Mouse (Mus musculus): ENCODE data around the gene Immp2l.
"Not testable (repeated sequence)": the region's sequence is repeated elsewhere in the genome, so short reads cannot be mapped to it uniquely, and the experiment has no call there.

Gene Immp2l

DNA sequence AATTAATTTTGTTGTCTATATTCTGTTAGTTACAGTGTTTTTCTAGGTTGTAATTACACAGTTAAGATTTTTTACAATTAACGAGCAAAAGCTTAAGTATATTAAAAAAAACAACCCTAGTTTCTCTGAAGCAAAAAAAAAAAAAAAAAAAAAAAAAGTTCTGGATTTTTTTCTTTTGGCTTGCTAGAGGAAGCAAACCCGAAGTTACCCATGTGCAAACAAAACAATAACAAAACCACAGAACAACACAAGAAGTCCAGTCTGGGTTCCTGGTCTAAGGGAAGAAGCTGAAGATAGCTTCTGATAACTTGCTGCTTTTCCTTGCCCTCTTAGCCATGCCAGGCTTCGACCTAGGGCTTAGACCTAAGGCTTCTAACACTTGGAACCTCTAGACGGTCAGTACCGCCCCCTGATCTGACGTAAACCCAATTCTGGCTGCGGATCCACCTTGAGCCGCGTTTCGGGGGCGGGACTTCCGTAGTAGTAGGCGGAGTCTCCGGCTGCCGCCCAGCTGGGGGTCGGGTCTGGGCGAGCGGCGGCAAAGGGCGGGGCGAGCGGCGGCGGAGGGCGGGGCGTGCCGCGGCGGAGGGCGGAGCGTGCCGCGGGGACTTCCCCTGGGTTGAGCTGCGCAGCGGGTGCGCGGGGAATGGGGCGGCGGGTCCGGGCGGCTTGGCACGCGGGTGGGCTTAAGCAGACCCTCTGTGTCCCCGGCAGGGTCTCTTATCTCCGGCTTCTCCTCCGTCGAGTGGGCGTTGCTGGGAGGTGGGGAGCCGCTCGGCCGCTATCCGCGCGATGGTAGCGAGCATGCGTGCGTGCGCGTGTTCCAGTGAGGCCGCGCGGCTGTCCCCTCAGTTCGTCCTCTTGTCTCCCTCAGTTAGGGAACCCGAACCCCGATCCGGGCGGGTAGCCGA is at the start of gene Immp2l:
Immp2l (plus strand) TSS at position 580 of the 911 bp plus-strand sequence.
- peak; percentile 85 for DNase-seq (ENCODE audit: low read depth, low spot score)

DNA sequence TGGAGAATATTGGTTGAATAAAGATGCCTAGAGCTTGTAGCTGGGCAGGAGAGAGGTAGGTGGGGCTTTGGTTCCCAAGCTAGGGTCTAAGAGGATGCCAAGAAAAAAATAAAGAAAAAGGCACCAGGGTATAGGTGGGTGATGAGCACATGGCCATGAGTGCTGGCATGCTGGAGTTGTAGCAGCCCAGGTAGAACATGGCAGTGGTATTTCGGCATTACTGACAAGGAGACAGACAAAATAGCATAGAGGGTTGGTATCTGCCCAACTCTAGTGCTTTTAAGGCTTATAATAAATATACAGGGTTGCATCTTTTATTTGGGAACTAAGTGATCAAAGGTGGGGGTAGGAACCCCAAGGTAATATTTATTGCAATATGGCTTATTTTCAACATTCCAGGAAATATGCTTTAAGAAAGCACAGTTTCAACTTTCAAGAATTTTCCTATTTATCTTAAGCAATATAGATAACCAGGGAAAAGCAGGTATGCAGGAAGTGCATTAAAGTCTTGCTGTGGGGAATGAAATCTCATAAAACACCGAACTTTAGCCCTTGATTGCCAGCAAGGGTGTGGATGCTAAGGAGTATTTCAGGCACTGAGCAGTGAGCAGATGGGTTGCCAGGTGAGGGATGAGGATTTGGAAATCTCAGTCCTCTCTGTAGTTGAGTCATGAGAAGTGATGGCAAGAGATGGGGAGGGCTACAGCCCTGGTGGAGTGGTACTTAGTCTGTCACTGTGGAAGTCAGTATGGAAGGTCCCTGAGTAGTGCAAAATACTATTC is 45.0 kb upstream of the Immp2l start:
- no peak for DNase-seq (ENCODE audit: low read depth, low spot score)

DNA sequence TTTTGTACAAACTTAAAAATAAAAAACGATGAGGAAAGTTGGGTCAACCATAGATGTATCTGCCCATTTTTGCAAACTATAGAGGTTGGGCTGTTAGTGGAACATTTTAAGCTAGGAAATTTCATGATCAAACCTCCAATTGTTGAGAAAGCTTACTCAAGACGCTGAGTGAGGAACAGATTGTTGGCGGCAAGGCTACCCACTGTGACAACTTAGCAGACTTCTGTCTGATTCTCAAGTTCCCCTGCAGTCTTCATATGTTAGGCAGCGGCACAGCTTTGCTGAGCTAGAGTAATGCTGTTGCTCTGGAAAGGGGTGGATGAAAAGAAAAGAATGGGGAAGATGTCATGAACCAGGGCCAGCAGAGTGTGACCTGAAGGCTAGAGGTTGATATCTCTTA is 44.2 kb upstream of the Immp2l start:
- DNase-seq (ENCODE audit: low read depth, low spot score) = no peak

DNA sequence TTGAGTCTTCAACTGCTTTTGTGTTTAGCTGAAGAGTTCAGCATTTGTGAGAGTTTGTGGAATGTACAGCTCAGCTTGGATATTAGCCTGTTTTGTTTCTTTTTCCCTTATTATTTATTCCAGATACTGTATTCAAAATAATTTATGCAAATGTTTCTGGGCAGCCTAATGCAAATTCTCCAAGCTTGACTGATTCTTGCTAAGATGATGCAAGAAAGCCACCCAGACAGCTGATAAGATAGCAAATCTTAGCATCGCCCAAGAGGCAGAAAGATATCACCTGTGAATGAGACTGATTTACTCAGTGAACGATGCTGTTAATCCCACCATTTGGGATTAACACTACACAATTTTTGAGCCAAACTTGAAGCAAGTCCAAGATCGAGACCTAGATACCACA is 43.7 kb upstream of the Immp2l start:
- DNase-seq (ENCODE audit: low read depth, low spot score) = no peak

DNA sequence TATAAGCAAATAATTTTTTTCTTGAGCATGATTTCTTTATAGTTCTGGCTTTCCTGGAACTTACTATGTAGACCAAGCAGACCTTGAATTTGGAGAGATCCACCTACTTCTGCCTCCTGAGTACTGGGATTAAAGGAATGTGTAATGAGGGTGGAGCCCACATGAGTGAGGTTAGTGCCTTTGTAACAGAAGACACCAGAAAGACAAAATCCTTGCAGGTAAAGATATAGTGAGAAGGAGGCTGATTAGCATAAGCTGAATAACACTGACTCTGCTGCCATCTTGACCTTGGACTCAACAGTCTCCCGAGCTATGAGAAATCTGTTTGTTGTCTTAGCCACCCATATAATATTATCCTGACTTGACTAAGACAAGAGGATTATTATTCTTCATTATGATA is 40.9 kb upstream of the Immp2l start:
- no peak for DNase-seq (ENCODE audit: low read depth, low spot score)

DNA sequence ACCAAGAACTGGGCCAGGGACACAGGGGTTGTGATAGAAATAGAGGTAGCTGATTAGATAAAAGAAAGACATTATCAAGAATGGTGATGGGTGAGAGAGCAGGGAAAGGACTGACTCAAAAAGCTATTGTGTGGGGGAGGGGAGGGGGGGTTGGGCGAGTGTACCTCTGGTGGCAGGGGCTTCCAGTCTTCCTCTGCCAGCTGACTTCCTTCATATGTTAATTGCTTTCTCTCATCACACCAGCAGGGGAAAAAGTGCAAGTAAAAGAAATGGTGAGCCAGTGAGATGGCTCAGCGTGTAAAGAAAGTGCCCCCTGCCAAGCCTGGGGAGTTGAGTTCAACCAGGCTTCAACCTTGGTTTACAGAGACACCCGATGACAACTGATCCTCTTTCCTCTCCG is 39.2 kb upstream of the Immp2l start:
- DNase-seq (ENCODE audit: low read depth, low spot score) = no peak

DNA sequence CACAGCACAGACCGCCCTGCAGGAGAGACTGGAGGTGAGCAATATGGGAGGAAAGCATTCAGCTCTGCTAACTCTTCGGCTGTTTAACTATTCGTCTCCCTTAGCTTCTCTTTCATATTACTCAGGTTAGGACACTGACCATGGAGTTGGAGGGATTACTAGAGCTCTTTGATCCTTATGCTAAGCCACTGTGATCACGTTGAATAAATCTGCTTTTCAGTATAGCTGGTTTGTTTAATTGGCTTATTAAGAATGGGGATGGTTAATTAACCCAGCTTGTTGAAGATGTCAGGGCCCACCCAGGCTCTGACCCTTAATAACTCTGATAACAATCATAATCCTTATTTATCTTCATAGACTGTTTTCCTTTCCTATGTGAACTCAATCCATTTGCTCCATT is 38.1 kb upstream of the Immp2l start:
- DNase-seq (ENCODE audit: low read depth, low spot score) = no peak

DNA sequence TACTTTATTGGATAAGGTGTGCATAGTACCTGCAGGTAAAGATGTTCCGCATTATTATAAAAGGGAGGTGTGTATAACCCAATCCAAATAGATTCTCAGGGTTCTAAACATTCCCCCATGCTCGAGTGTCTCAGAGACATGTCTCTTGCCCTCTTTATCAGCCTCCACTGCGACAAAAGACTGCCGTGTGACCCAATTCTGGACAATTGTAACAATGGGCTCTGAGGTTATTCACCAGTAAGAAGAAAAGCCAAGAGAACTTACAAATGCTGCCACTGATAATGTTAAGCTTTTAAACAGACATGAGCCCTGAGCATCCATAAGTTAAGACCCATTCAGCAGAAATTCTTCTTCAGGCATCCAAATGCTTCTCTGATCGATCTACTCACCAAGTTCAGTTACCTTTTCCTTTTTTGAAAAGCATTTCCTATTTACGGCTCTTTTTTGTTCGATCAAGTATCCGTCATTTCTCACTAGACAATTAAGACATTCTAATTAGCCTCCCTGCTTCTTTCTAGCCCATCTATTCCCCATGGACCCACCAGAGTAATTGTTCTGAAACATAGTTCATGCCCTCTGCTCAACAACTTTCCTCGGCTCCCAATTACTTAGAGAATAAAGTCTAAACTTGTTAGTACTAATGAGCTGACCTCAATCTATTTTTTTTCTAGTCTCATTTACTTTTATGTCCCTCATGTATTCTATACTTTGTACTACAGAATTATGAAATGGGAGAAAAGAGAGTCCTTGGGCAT is 35.4 kb upstream of the Immp2l start:
- no peak for DNase-seq (ENCODE audit: low read depth, low spot score)

DNA sequence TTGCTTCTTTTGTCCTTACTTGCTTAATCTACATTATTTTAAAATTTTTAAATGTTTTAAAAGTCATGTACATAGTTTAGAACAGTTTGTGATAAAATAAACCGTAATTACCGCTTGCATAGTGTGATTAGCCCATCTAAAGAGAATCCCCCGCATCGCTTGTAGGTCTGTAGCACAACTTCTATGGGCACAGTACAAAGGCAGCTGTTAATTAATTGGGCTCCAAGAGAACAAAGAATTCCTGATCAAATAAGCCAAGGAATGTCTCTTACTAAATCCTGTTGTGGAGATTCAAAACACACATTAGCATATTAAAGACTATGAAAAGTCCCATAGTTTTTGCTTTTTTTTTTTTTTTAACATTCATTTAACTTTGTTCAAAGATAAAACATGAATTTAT is 32.2 kb upstream of the Immp2l start:
- DNase-seq (ENCODE audit: low read depth, low spot score) = no peak

DNA sequence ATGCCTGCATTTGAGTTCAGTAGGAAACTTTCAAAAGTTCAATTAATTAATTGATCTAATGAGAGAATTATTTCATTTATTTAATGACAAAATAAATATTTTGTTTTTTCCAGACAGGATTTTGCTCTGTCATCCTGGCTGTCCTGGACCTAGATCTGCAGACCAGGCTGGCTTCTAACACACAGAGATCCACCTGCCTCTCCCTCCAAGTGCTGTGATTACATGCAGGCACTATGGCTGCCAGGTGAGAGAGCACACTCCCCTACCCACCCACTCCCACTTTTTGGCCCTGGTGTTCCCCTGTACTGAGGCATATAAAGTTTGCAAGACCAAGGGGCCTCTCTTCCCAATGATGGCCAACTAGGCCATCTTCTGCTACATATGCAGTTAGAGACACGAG is 31.7 kb upstream of the Immp2l start:
- DNase-seq (ENCODE audit: low read depth, low spot score) = not testable (repeated sequence)

DNA sequence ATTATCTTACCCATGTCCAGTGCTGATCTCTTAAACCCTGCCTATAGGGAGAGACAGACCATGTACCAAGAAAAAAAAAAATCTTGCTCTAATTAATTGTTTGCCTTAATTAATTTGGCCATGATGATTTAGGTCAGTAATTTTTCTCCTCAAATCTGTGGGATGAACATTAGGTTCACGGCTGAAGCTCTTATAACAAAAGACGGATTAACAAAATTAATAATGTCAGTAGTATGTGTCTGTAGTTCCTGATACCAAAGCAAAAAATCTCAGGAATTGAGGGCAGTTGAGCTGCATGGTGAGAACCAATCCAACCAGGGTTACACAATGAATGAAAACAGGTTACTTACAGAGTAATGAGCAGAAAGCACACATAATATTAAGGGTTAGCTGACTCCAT is 29.0 kb upstream of the Immp2l start:
- no peak for DNase-seq (ENCODE audit: low read depth, low spot score)

DNA sequence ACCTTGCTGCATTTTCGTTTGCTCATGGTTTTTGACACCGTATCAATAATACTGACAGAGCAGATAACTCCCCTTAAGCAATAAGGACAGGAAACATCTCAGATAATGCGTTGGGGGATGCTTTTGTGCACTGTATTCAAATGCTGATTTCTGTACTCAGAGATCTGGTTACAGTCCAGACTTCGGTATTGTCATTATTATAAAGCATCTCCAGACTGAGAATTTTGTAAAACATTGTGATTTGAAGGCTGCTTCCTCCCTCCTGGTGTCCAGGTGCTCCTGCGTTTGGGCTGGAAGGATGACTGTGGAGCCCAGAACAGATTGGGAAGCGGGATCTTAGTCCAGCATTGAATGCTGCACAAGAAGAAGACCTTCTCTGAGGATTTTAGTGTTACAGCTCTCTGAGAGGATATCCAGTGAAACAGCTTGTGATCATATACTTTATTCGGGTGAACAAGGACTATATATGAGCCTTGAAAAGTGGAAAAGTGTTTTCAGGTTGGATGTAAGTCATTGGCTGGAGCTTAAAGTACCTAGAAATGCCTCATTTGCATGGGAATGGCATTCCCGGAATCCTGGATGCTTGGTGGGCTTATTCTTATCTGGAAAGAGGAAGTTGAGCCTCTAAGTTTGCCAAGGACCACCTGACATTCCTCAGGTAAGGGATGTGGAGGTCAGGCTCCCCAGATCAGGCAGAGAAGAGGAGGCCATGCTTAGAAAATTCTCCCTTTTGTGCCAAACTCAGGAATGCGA is 28.1 kb upstream of the Immp2l start:
- DNase-seq (ENCODE audit: low read depth, low spot score) = no peak

DNA sequence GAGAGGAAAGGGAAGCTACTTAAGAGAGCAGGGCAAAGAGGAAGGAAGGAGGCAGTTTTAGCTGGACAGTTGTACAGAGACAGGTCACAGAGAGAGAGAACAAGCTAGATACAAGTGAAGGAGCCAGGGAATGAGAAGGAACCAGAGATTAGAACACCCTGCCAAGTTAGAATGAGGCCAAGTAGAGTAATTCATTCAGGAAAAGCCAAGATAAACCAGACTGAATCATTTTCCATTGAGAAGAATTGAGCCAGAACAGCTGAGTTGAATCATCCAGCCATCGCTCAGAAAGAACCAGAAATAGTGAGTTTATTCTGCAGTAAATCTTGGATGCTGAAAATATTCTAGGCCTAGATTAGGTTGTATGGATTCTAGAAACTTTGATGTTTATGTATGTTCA is 1.4 kb upstream of the Immp2l start:
- DNase-seq (ENCODE audit: low read depth, low spot score) = no peak

DNA sequence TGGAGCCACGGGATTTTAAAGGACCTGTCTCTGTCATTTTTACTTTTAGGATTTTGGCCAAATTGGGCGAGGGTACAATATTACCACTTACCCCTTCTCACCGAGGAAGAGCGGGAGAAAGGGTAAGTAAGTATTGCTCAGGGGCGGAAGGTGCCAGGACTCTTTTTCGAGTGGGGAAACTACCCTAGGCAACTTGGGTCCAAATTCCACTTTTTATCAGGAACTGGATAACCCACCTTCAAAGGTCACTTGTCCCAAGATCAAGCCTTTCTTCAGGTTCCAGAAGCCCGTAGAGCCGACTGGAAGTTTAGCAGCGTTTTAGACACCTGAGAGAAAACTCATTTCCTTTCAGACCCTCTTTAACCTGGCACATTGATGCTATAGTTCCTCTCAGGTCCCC is 622 bp downstream of the Immp2l start:
- DNase-seq (ENCODE audit: low read depth, low spot score) = no peak

DNA sequence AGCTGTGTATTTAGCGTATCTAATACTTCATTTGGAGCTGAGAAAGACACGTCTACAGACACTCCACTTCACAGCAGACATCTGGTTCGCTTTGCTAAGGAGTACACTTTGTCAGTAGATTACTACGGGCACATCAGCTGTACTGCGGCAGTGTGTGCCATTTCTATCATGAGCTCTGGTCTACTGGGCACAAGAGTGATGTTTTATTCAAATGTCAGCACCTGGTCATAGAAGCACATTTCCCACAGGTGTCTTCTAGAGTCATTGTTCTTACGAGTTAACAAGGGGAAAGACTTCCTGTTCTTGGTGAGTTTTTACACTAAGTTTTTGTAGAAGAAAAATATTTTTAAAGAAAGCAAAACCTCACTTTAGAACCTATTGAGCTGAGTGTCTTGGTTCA is 3.6 kb downstream of the Immp2l start:
- DNase-seq (ENCODE audit: low read depth, low spot score) = no peak

DNA sequence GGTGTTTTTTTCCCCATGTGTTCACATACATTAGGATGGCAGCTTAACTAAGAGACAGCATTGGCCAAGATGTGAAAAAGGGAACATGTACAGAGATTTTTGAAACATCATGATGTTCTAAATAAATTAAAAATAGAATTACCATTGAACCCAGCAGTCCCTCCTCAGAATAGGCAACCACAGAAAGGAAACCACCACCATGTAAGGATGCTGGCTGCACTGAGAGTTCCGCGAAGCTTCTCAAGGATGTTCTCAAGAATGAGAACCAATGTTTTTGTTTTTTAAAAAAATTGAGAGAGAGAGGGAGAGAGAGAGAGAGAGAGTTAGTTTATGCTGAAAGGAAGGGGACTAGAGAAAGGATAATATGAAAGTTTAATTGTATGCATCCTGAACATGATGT is 7.2 kb downstream of the Immp2l start:
- no peak for DNase-seq (ENCODE audit: low read depth, low spot score)

DNA sequence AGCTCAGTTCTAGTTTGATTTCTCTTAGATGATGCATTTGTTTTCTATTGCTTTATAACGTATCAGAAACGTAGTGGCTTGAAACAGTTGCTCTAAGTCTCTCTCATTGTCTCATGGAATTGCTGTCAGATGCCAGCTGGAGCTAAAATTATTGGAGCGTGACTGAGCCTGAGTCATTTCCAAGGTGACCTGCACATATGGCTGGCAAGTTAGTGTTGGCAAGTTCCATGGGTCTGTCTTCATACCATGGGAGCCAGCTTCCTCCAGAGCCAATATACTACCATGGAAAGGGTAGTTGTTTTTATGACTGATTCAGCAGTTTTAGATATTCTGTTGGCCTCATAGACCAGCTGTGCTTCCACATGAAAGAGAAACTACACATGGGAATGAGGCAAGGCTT is 9.3 kb downstream of the Immp2l start:
- DNase-seq (ENCODE audit: low read depth, low spot score) = no peak

DNA sequence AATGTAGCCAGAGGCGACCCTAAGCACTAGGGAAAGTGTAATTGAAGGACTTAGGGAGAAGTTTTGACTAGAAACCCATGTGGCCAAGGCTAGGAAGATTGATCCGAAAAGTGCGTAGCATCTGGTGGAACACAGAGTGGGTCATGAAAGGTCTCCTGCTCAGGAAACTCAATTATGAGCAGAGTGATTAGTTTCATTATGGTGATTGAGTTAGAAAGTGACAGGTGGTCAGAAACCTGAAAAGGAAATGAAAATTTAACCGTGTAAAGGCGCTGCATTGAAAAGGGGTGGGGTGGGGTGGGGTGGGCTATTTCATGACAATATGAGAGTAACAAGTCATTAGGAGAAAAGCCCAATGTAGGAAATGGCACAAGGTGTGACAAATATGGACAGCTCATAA is 15.9 kb downstream of the Immp2l start:
- DNase-seq (ENCODE audit: low read depth, low spot score) = no peak

DNA sequence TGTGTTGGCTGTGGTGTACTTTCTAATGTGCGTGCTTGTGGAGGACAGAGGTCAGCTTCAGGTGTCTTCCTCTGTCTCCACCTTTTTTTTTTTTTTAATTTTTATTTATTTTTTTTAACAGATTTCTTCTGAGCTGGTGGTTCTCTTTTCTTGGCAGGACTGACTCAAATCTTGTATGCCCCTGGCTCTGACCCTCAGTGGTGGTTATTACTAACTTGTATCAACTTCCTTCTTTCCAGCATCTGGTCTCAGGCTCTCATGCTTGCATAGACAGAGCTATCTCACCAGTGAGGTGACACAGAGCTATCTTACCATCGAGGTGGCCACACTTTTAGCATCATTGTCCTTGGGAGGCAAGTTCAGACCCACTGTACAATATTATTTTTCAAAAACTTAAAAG is 17.8 kb downstream of the Immp2l start:
- DNase-seq (ENCODE audit: low read depth, low spot score) = no peak

DNA sequence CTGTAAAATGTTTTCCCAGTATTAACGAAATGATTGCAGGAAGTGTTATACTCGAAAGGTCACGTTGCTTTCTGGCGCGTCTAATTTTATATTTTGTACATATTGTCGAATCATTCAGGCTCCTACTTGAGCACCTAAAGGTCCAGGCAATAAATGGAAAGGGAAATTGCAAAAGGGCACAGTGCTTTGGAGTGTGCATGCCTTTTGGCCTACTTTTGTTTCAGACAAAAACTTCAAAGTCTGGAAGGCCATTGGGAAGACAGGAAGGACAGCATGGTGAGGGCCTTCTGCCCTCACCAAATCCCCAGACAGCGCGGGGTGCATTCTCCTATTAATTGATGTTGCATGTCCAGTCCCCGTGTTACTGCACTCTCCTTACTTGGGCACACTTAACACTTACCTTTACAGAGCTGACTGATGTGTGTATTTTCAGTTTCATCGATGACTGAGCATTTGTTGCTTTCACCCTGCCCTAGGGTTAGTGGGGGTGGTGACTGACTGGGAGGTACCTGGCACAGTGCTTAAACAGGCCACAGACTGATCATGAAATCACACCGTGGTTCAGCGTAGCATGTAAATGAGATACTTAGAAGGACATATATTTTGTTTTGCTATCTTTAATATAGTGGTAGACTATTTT is 20.7 kb downstream of the Immp2l start:
- no peak for DNase-seq (ENCODE audit: low read depth, low spot score)
